Mouse (Mus musculus) limb, embryonic 10.5 days (tissue): ENCODE results near the gene Rnf40. TPM values are rescaled to one million over a fixed set of nuclear protein-coding genes. Genes with fewer than 3 reads are reported as not detected.

Experiments used
- DNase-seq: peaks from one replicate; pipeline ENCODE4 v3.0.0-alpha.2; 2017; ENCODE audit warnings: low spot score
- H3K27ac ChIP-seq: fragments of 300-500 bp; sonication (generic); 2 replicates; pipeline ENCODE4 v1.5.1; 2016; ENCODE audit warnings: mild to moderate bottlenecking
- H3K27me3 ChIP-seq: fragments of 300-500 bp; sonication (generic); 2 replicates; pipeline ENCODE4 v1.6.1; 2016; ENCODE audit warnings: low read depth, mild to moderate bottlenecking; ENCODE audit not compliant: poor library complexity, severe bottlenecking
- H3K36me3 ChIP-seq: fragments of 300-500 bp; sonication (generic); 2 replicates; pipeline ENCODE4 v1.6.1; 2016; ENCODE audit warnings: mild to moderate bottlenecking, moderate library complexity
- H3K4me1 ChIP-seq: fragments of 300-500 bp; sonication (generic); 2 replicates; pipeline ENCODE4 v1.6.1; 2016
- H3K4me3 ChIP-seq: fragments of 300-500 bp; sonication (generic); 2 replicates; pipeline ENCODE4 v1.5.1; 2016; ENCODE audit warnings: mild to moderate bottlenecking, moderate library complexity
- H3K9me3 ChIP-seq: fragments of 300-500 bp; sonication (generic); replicated peaks from 2 replicates; pipeline ENCODE4 v1.6.1; 2016; ENCODE audit warnings: mild to moderate bottlenecking
- WGBS: fragments of 180-500 bp; shearing (Covaris S2); methylation state at CpG from one replicate; pipeline ENCODE4 v1.1.7; 2016; 5-methylcytosine and 5-hydroxymethylcytosine counted together
- polyA plus RNA-seq: library from polyadenylated mRNA; unstranded; fragments of >200 nt; fragmentation: Nextera tagmentation; extraction: Ambion mirVana; gene quantifications from 2 replicates; pipeline ENCODE4 v1.2.1, GENCODE M21; 2016

The Rnf40 gene
- polyA plus RNA-seq, 1 experiment from 2014 or later: 69.6 TPM

DNA sequence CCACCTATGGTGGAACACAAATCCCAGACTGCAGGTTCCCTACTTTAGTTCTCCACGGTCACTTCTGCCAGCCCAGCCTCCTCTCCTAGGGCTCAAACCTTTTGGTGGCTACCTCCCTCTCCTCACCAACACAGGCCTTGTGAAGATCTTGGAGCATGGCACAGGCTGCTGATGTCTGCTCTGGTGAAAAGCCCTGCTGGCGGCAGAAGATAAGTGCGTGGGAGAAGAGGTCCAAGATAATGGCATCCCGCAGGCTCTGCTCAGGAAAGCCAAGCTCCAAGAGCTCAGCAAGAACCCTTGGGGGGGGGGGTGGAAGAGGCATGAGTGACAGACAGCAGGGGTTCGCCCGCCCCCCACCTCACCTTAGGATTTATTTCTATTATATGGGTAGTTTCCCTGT is 2.4 kb upstream of the Rnf40 start:
- Histone ChIP-seq H3K4me3 (no peak overlapping the region), H3K27ac (no peak overlapping the region), H3K27me3 (no peaks in the 10 kb centered on the region), H3K4me1 (peaks cover 27% of the 10 kb centered on the region), H3K9me3 (no peaks in the 10 kb centered on the region), H3K36me3 (peaks cover 58% of the 10 kb centered on the region)
- no peak for DNase-seq
- WGBS: 83% methylated on average over 6 of the region's 6 CpGs

DNA sequence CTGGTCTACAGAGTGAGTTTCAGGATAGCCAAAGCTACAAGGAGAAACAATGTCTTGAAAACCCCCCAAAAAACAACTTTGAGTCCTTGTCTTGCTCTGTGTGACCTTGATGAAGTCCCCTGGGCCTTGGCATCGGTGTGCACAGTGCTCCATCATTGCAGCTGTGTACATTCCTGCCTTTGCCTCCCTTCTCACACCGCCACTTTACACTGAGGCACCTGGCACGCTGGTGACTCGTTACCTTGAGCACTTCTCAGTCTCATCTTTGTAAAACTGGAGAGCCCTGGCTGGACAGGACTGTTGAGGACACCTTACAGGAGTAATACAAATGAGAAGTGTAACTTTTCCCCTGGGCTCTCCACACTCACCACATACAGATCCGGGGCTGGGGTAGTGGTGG is 1.4 kb upstream of the Rnf40 start:
- no peak for DNase-seq
- no peaks in the 10 kb centered on the region for H3K27me3 ChIP-seq
- peak overlapping the region; percentile 88 for H3K27ac ChIP-seq
- no peaks in the 10 kb centered on the region for H3K9me3 ChIP-seq
- peaks cover 27% of the 10 kb centered on the region for H3K4me1 ChIP-seq
- WGBS: 76% methylated on average over 5 of the region's 5 CpGs
- H3K4me3 ChIP-seq: peak overlapping the region; percentile 94
- H3K36me3 ChIP-seq: peaks cover 58% of the 10 kb centered on the region

DNA sequence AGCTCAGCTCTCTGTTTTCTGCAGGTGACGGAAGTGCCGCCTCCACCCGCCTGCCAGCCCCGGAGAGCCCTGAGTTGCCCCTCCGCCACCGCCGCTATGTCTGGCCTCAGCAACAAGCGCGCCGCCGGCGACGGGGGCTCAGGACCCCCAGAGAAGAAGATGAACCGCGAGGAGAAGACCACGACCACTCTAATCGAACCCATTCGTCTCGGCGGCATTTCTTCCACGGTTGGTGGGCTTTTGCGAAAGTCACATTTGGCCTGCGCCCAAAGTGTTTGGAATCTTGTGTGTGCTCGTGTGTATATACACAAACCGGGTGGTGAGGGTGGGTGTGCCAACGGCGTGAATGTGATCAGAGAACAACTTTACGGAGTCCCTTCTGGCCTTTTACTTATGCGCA is 334 bp downstream of the Rnf40 start:
- 6% methylated on average over 29 of the region's 29 CpGs for WGBS
- H3K27ac ChIP-seq: peak overlapping the region; percentile 88

DNA sequence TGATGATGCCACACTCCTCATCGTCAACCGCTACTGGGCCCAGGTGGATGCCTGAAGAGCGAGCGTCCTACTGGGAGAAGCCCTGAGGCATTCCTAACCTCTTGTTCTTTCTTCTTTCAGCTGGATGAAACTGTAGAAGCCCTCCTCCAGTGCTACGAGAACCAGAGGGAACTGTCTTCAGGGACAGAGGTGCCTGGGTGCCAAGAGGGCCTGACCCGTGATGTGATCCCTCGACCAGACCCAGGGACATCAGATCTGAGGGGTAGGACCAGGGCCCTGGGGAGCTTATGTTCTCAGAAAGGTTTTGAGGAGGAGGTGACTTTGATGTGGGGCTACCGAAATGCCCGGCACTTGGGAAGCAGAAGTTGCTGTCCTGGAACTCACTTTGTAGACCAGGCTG is 1.1 kb downstream of the Rnf40 start:
- peaks cover 27% of the 10 kb centered on the region for H3K4me1 ChIP-seq
- H3K36me3 ChIP-seq: peaks cover 58% of the 10 kb centered on the region
- no peaks in the 10 kb centered on the region for H3K27me3 ChIP-seq
- no peak overlapping the region for H3K27ac ChIP-seq
- H3K9me3 ChIP-seq: no peaks in the 10 kb centered on the region
- WGBS: 93% methylated on average over 9 of the region's 9 CpGs
- DNase-seq: no peak
- peak overlapping the region; percentile 94 for H3K4me3 ChIP-seq

More for the DNA sequence above, 334 bp downstream of the Rnf40 start:
- Histone ChIP-seq H3K36me3 (peaks cover 58% of the 10 kb centered on the region), H3K27me3 (no peaks in the 10 kb centered on the region), H3K9me3 (no peaks in the 10 kb centered on the region), H3K4me1 (peaks cover 27% of the 10 kb centered on the region), H3K4me3 (peak overlapping the region; percentile 94)
- DNase-seq: no peak

DNA sequence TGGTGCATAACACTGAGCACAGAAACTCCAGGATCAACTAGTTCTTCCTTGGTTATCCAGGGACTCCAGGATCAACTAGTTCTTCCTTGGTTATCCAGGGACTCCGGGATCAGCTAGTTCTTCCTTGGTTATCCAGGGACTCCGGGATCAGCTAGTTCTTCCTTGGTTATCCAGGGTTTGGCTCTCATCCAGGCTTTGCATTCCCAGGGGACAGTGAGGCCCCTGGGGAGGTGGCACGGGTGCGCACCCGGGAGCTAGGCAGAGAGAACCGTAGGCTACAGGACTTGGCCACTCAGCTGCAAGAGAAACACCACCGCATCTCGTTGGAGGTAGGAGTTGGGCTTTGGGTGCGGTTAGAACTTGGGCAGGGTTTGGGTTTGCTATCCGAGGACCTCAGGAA is 2.5 kb downstream of the Rnf40 start:
- Histone ChIP-seq H3K4me1 (peaks cover 27% of the 10 kb centered on the region), H3K27ac (no peak overlapping the region), H3K9me3 (no peaks in the 10 kb centered on the region), H3K27me3 (no peaks in the 10 kb centered on the region), H3K4me3 (no peak overlapping the region), H3K36me3 (peaks cover 66% of the 10 kb centered on the region)
- 96% methylated on average over 10 of the region's 10 CpGs for whole genome bisulfite sequencing
- no peak for DNase-seq

DNA sequence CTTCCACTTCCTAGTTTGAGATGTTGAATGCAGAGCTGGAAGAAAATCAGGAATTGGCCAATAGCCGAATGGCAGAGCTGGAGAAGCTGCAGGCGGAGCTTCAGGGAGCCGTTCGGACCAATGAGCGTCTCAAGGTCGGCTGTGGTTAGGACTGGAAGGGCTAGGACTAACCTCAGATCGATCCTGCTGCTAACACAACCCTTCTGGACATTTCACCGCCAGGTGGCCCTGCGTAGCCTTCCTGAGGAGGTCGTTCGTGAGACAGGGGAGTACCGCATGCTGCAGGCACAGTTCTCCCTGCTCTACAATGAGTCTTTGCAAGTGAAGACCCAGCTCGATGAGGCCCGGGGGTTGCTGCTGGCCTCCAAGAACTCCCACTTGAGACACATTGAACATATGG is 4.0 kb downstream of the Rnf40 start:
- H3K27me3 ChIP-seq: no peaks in the 10 kb centered on the region
- H3K4me3 ChIP-seq: no peak overlapping the region
- DNase-seq: no peak
- 91% methylated on average over 14 of the region's 14 CpGs for WGBS
- peaks cover 81% of the 10 kb centered on the region for H3K36me3 ChIP-seq
- H3K27ac ChIP-seq: no peak overlapping the region
- H3K9me3 ChIP-seq: no peaks in the 10 kb centered on the region
- peaks cover 17% of the 10 kb centered on the region for H3K4me1 ChIP-seq

DNA sequence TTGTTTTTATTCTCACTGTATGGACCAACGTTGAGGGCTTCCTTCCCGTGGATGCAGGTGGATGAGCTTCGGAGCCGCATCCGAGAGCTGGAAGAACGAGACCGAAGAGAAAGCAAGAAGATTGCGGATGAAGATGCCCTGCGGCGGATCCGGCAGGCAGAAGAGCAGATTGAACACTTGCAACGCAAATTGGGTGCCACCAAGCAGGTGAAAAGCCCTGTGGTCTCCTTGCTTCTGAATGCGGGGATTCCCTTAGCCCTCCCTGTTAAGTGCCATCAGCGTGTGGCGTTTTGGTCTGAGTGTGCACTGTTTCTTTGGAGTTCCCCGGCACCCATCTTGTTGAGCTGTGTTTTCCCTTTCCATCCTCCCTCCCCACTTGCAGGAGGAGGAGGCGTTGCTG is 8.2 kb downstream of the Rnf40 start:
- Histone ChIP-seq H3K27me3 (no peaks in the 10 kb centered on the region), H3K4me3 (no peak overlapping the region), H3K4me1 (no peaks in the 10 kb centered on the region), H3K27ac (no peak overlapping the region), H3K9me3 (no peaks in the 10 kb centered on the region), H3K36me3 (peaks cover 100% of the 10 kb centered on the region)
- no peak for DNase-seq
- WGBS: 94% methylated on average over 17 of the region's 17 CpGs

DNA sequence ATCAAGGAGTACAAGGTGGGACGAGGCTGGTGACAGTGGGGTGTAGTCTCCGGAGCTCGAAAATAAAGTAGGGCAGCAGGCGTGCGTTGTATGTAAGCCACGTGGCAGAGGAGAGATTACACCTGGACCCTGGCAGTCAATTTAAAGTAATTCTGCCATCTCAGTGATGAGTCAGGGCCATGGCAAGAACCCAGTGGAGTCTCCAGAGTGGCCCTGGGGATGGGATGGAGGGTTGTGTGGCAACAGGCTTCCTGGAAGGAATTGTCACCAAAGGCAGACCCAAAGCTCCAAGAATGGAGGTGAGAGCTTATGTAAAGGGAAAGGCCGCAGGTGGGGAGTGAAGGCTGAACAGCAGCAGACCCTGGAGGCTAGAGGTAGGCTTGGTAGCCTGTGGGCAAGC is 12.0 kb downstream of the Rnf40 start:
- WGBS: 97% methylated on average over 7 of the region's 7 CpGs
- no peak overlapping the region for H3K4me3 ChIP-seq
- no peaks in the 10 kb centered on the region for H3K27me3 ChIP-seq
- H3K36me3 ChIP-seq: peaks cover 99% of the 10 kb centered on the region
- DNase-seq: no peak
- no peaks in the 10 kb centered on the region for H3K4me1 ChIP-seq
- no peak overlapping the region for H3K27ac ChIP-seq
- no peaks in the 10 kb centered on the region for H3K9me3 ChIP-seq

DNA sequence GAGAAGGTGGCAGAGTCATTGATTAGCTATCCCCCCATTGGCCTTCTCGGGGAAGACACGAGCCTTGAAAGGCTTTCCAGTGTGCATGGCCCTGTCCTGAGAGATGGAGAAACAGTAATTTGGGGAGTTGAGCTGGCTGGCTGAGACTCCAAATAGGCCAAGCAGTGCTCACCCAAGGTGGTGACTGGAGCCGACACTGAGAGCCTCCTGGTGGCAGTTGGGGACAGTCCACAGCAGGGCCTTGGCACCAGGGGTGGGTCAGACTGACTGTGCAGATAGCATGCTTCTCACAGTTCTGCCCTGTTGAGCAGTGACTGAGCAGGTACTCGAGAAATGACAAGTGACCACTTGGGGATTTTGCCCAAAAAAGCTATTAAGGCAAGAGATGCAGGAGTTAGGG is 13.2 kb downstream of the Rnf40 start:
- H3K36me3 ChIP-seq: peaks cover 99% of the 10 kb centered on the region
- no peak overlapping the region for H3K27ac ChIP-seq
- DNase-seq: no peak
- no peak overlapping the region; the same call in 1 of the 2 replicates for H3K4me3 ChIP-seq
- H3K4me1 ChIP-seq: no peaks in the 10 kb centered on the region
- 90% methylated on average over 4 of the region's 4 CpGs for WGBS
- no peaks in the 10 kb centered on the region for H3K9me3 ChIP-seq
- no peaks in the 10 kb centered on the region for H3K27me3 ChIP-seq

DNA sequence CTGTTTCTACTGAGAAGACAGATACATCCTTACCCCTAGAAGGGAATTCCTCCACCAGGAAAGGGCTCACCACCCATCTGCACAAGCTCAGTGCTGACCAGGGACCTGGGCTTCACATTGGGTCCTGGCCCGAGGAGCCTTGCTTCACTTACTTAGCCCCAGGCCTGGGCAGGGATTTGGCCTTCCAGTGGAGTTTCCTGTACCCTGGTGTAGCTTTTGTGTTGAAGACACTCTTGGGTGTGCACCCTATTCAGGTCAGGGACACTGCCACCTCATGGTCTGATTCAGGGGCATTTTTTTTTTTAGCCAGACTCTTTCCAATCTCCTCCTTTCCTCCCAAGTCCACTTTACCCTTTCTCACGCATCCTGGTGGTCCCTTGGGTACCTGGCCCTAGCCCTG is 14.3 kb downstream of the Rnf40 start:
- Histone ChIP-seq H3K27ac (no peak overlapping the region), H3K36me3 (peaks cover 99% of the 10 kb centered on the region), H3K4me3 (no peak overlapping the region), H3K4me1 (no peaks in the 10 kb centered on the region), H3K27me3 (no peaks in the 10 kb centered on the region), H3K9me3 (no peaks in the 10 kb centered on the region)
- DNase-seq: no peak
- WGBS: 87% methylated on average over 2 of the region's 2 CpGs

DNA sequence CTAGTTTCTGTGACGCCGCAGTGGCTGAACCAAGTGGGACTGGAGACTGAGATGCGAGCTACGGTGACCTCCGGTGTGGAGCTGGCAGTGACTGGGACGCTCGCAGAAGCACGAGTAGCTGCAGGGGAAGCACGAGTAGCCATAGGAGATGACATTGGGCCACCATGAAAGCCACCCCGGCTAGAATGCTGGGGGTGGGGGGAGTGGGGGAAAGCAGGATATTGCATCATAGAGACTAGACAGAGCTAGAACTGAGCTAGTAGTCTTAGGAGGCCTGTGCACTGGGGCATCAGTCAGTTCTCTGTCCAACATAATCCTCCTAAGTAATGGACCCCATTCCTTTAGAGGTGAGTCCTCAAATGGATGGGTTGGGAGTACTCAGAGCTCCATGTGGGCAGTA is 15.7 kb downstream of the Rnf40 start:
- Histone ChIP-seq H3K9me3 (no peaks in the 10 kb centered on the region), H3K4me1 (no peaks in the 10 kb centered on the region), H3K4me3 (no peak overlapping the region), H3K36me3 (peaks cover 99% of the 10 kb centered on the region), H3K27me3 (no peaks in the 10 kb centered on the region), H3K27ac (no peak overlapping the region)
- WGBS: 91% methylated on average over 10 of the region's 10 CpGs
- DNase-seq: no peak

DNA sequence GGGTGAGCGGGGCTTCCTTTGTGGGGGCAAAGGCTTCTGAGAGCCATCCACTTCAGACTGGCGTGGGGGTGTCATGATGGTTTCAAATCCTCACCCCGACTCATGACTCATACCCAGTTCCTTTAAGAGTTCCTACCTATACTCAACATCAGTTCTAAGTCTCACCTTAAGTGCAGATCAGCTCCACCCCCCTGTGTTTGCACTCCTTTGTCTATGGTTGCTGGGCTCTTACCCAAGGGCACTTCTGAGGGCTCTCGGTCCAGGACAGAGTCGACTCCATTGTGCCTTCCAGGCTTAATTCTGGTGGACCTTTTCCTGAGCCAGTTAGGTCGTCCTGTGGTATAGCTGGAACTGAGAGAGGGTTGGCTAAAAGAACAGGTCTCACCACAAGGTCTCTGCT is 18.6 kb downstream of the Rnf40 start:
- Histone ChIP-seq H3K36me3 (peaks cover 99% of the 10 kb centered on the region), H3K4me1 (no peaks in the 10 kb centered on the region), H3K4me3 (no peak overlapping the region), H3K9me3 (no peaks in the 10 kb centered on the region), H3K27ac (no peak overlapping the region), H3K27me3 (no peaks in the 10 kb centered on the region)
- WGBS: 89% methylated on average over 6 of the region's 6 CpGs
- no peak for DNase-seq

DNA sequence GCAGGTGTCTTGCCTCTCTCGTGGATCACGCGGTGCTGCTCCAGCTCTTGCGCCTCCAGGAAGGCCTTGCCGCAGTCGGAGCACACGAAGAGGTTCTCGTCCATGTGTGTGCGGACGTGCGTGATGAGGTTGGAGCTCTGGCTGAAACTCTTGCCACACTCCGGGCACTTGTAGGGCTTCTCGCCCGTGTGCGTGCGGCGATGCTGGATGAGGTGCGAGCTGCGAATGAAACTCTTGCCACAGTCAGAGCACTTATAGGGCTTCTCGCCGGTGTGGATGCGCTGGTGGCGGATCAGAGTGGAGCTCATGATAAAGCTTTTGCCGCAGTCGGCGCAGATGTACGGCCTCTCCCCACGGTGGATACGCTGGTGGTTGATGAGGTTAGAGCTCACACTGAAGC is 22.4 kb downstream of the Rnf40 start:
- peaks cover 20% of the 10 kb centered on the region for H3K4me1 ChIP-seq
- no peaks in the 10 kb centered on the region for H3K27me3 ChIP-seq
- no peak for DNase-seq
- H3K36me3 ChIP-seq: peaks cover 79% of the 10 kb centered on the region
- 97% methylated on average over 29 of the region's 29 CpGs for WGBS
- H3K27ac ChIP-seq: no peak overlapping the region
- H3K4me3 ChIP-seq: no peak overlapping the region
- H3K9me3 ChIP-seq: no peaks in the 10 kb centered on the region

DNA sequence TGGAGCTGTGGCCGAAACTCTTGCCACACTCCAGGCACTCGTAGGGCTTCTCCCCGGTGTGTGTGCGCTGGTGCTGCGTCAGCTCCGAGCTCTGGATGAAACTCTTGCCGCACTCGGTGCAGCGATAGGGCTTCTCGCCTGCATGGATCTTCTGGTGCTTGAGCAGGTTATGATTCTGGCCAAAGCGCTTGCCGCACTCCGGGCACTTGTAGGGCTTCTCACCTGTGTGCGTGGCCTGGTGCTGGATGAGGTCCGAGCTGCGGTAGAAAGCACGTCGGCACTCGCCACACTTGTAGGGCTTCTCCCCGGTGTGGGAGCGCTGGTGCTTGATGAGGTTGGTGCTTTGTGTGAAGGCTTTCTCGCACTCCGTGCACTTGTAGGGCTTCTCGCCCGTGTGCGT is 23.0 kb downstream of the Rnf40 start:
- no peak overlapping the region for H3K27ac ChIP-seq
- H3K9me3 ChIP-seq: no peaks in the 10 kb centered on the region
- no peak overlapping the region for H3K4me3 ChIP-seq
- DNase-seq: no peak
- peaks cover 20% of the 10 kb centered on the region for H3K4me1 ChIP-seq
- WGBS: 96% methylated on average over 26 of the region's 26 CpGs
- peaks cover 73% of the 10 kb centered on the region for H3K36me3 ChIP-seq
- H3K27me3 ChIP-seq: no peaks in the 10 kb centered on the region
